Mouse (Mus musculus): ENCODE measurements around the gene Eaf1. TPM values are rescaled to one million over a fixed set of nuclear protein-coding genes. Genes with fewer than 3 reads are reported as not detected.
A peak's percentile ranks its signal among the peaks of the same experiment; 100 is the strongest.

Gene Eaf1
- total RNA-seq, 1 experiment, result 58.0 TPM

DNA sequence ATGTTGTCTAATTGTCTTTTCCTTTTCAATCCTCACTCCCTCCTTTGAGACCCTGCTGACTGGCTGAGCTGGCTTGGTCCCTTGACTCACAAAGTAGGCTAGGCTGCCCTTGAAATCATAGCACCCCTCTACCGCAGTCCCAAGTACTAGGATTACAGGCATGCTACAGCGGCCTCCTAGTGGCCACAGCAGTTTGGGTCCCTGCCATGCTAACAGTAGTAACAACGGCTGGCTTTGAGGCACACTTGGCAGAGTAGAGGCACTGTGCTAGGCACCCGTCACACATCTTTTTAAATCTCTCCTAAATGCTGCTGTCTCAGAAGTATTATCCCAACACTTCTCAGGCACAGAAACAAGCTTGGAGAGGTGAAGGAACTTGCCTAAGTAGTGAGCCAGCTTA lies 7.7 kb upstream of the Eaf1 start:
- no peak for DNase-seq (ENCODE audit: low read depth, low spot score)
- no peak overlapping the region for H3K4me3 ChIP-seq (ENCODE audit: insufficient read depth in 1 of 2, low read depth in 1 of 2, low read length in 2 of 2, poor library complexity in 1 of 2, severe bottlenecking in 1 of 2)
- TF ChIP-seq MAFK (IDR thresholded peaks at IDR 0.05; ENCODE audit: insufficient read depth, low read depth, low read length), result no peak
- TF ChIP-seq CHD2 (IDR thresholded peaks at IDR 0.05; ENCODE audit: low read depth, low read length), result no peak
- no peak for TF ChIP-seq ZNF384 (IDR thresholded peaks at IDR 0.05; ENCODE audit: low read depth, low read length)
- TF ChIP-seq HCFC1 (IDR thresholded peaks at IDR 0.05; ENCODE audit: borderline replicate concordance, insufficient read depth, low read length), result no peak
- TF ChIP-seq ZC3H11A (IDR thresholded peaks at IDR 0.05; ENCODE audit: borderline replicate concordance, low read depth, low read length), result no peak
- H3K27ac ChIP-seq (ENCODE audit: insufficient read depth, low read depth, low read length, poor library complexity, severe bottlenecking), result no peak overlapping the region
- peaks cover 0 to 2% of the 10 kb centered on the region in 2 experiments; a peak in 1 of 4 replicates for H3K4me1 ChIP-seq (ENCODE audit: control insufficient read depth in 2 of 2, insufficient read depth in 2 of 2, low read length in 2 of 2, poor library complexity in 1 of 2)
- peaks cover 51% of the 10 kb centered on the region for H3K36me3 ChIP-seq (ENCODE audit: control insufficient read depth, insufficient read depth, low read length, poor library complexity, severe bottlenecking)
- H3K9me3 ChIP-seq (ENCODE audit: control insufficient read depth, insufficient read depth, low read depth, low read length), result no peaks in the 10 kb centered on the region
- in situ Hi-C loops (cut with MboI; ENCODE audit: low sequenced_read_pairs in 2 of 2, unreplicated experiment in 2 of 2), result no loop called here
- H3K9ac ChIP-seq (ENCODE audit: insufficient read depth, low read depth, low read length, poor library complexity, severe bottlenecking), result no peak overlapping the region

DNA sequence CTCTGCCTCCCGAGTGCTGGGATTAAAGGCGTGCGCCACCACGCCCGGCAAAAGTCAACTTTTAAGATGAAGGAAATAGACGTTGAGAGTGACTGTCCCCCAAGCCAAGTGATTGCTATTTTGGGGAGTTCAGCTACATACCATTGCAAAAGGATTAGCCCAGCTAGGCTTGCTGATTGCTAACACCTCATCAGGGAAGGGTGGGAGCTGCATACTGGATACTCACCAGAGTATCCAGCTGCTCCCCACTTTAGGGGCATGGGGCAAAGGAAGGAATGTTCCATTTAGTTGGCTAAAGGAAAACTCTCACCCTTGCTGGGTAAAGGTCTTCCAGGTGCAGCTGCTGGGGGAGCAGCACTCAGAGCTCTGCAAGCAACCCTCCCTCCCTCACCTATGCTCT lies 6.1 kb upstream of the Eaf1 start:
- Histone ChIP-seq H3K36me3 (ENCODE audit: control insufficient read depth, insufficient read depth, low read length, poor library complexity, severe bottlenecking) (peaks cover 47% of the 10 kb centered on the region), H3K9ac (ENCODE audit: insufficient read depth, low read depth, low read length, poor library complexity, severe bottlenecking) (no peak overlapping the region)

DNA sequence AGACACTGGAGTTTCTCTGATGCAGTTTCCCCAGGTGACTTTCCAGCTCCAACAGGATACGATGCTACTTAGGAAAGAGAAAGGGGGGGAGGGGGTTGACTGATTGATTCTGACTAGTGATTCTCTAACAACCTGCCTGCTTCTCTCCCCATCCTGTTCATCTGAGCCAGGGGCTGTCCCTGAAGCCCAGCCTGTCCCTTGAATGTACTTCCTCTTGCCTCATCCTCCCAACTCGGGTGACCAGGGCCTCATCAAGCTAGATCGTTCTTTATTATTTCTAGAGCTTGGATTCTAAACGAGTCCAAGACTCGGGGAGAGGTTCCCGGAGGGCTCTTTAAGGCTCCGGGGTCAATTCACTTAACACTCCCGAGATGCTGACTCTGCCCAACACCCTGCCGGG lies 298 bp upstream of the Eaf1 start:
- in situ Hi-C loops (cut with MboI; ENCODE audit: low sequenced_read_pairs in 2 of 2, unreplicated experiment in 2 of 2), result no loop called here
- Histone ChIP-seq H3K27ac (ENCODE audit: insufficient read depth, low read depth, low read length, poor library complexity, severe bottlenecking) (no peak overlapping the region), H3K36me3 (ENCODE audit: control insufficient read depth, insufficient read depth, low read length, poor library complexity, severe bottlenecking) (peaks cover 17% of the 10 kb centered on the region), H3K9me3 (ENCODE audit: control insufficient read depth, insufficient read depth, low read depth, low read length) (no peaks in the 10 kb centered on the region), H3K9ac (ENCODE audit: insufficient read depth, low read depth, low read length, poor library complexity, severe bottlenecking) (peak overlapping the region; percentile 92), H3K4me1 (ENCODE audit: control insufficient read depth in 2 of 2, insufficient read depth in 2 of 2, low read length in 2 of 2, poor library complexity in 1 of 2) (peaks cover 2 to 12% of the 10 kb centered on the region in 2 experiments; a peak in 1 of 4 replicates), H3K4me3 (ENCODE audit: insufficient read depth in 1 of 2, low read depth in 1 of 2, low read length in 2 of 2, poor library complexity in 1 of 2, severe bottlenecking in 1 of 2) (peak overlapping the region; percentile 97 to 99)
- TF ChIP-seq HCFC1 (IDR thresholded peaks at IDR 0.05; ENCODE audit: borderline replicate concordance, insufficient read depth, low read length) (no peak), CHD2 (IDR thresholded peaks at IDR 0.05; ENCODE audit: low read depth, low read length) (no peak), ZC3H11A (IDR thresholded peaks at IDR 0.05; ENCODE audit: borderline replicate concordance, low read depth, low read length) (no peak), ZNF384 (IDR thresholded peaks at IDR 0.05; ENCODE audit: low read depth, low read length) (no peak), MAFK (IDR thresholded peaks at IDR 0.05; ENCODE audit: insufficient read depth, low read depth, low read length) (no peak)
- no peak for DNase-seq (ENCODE audit: low read depth, low spot score)

More for the DNA sequence above, 6.1 kb upstream of the Eaf1 start:
- Histone ChIP-seq H3K4me3 (ENCODE audit: insufficient read depth in 1 of 2, low read depth in 1 of 2, low read length in 2 of 2, poor library complexity in 1 of 2, severe bottlenecking in 1 of 2) (no peak overlapping the region), H3K9me3 (ENCODE audit: control insufficient read depth, insufficient read depth, low read depth, low read length) (no peaks in the 10 kb centered on the region), H3K27ac (ENCODE audit: insufficient read depth, low read depth, low read length, poor library complexity, severe bottlenecking) (no peak overlapping the region), H3K4me1 (ENCODE audit: control insufficient read depth in 2 of 2, insufficient read depth in 2 of 2, low read length in 2 of 2, poor library complexity in 1 of 2) (peaks cover 0 to 2% of the 10 kb centered on the region in 2 experiments; a peak in 1 of 4 replicates)
- DNase-seq (ENCODE audit: low read depth, low spot score), result no peak
- in situ Hi-C loops (cut with MboI; ENCODE audit: low sequenced_read_pairs in 2 of 2, unreplicated experiment in 2 of 2), result no loop called here
- no peak for TF ChIP-seq CHD2 (IDR thresholded peaks at IDR 0.05; ENCODE audit: low read depth, low read length)
- no peak for TF ChIP-seq MAFK (IDR thresholded peaks at IDR 0.05; ENCODE audit: insufficient read depth, low read depth, low read length)
- no peak for TF ChIP-seq HCFC1 (IDR thresholded peaks at IDR 0.05; ENCODE audit: borderline replicate concordance, insufficient read depth, low read length)
- TF ChIP-seq ZNF384 (IDR thresholded peaks at IDR 0.05; ENCODE audit: low read depth, low read length), result no peak
- no peak for TF ChIP-seq ZC3H11A (IDR thresholded peaks at IDR 0.05; ENCODE audit: borderline replicate concordance, low read depth, low read length)

GRCm38 (mm10) chr14:31494975-31495455 lies 816 bp downstream of the Eaf1 start, which contains the start of gene Mettl6:
Gene Mettl6 (minus strand): TSS chr14:31495040.
- TF ChIP-seq HCFC1 (IDR thresholded peaks at IDR 0.05; ENCODE audit: borderline replicate concordance, insufficient read depth, low read length), result 0 out of 2 replicates have a peak, but pooled peaks have one; percentile 13
- TF ChIP-seq ZNF384 (IDR thresholded peaks at IDR 0.05; ENCODE audit: low read depth, low read length), result no peak
- TF ChIP-seq MAFK (IDR thresholded peaks at IDR 0.05; ENCODE audit: insufficient read depth, low read depth, low read length), result no peak
- TF ChIP-seq ZC3H11A (IDR thresholded peaks at IDR 0.05; ENCODE audit: borderline replicate concordance, low read depth, low read length), result no peak
- peak; percentile 70 for TF ChIP-seq CHD2 (IDR thresholded peaks at IDR 0.05; ENCODE audit: low read depth, low read length)
- in situ Hi-C loops (cut with MboI; ENCODE audit: low sequenced_read_pairs in 2 of 2, unreplicated experiment in 2 of 2), result no loop called here
- peak within 1 kb of the TSS; percentile 97 for H3K9ac ChIP-seq (ENCODE audit: insufficient read depth, low read depth, low read length, poor library complexity, severe bottlenecking)
- H3K36me3 ChIP-seq (ENCODE audit: control insufficient read depth, insufficient read depth, low read length, poor library complexity, severe bottlenecking), result peaks cover 15% of the 10 kb centered on the region
- no peaks in the 10 kb centered on the region for H3K9me3 ChIP-seq (ENCODE audit: control insufficient read depth, insufficient read depth, low read depth, low read length)
- H3K4me3 ChIP-seq (ENCODE audit: insufficient read depth in 1 of 2, low read depth in 1 of 2, low read length in 2 of 2, poor library complexity in 1 of 2, severe bottlenecking in 1 of 2), result peak within 1 kb of the TSS; percentile 97 to 99
- H3K27ac ChIP-seq (ENCODE audit: insufficient read depth, low read depth, low read length, poor library complexity, severe bottlenecking), result peak within 1 kb of the TSS; percentile 45
- H3K4me1 ChIP-seq (ENCODE audit: control insufficient read depth in 2 of 2, insufficient read depth in 2 of 2, low read length in 2 of 2, poor library complexity in 1 of 2), result peaks cover 4 to 14% of the 10 kb centered on the region in 2 experiments; a peak in 2 of 4 replicates
- DNase-seq (ENCODE audit: low read depth, low spot score), result peak; percentile 80
